Mouse (Mus musculus) spleen, adult 2 months (tissue): Measurements from ENCODE around the gene Pdzd3.

Experiments
- CTCF ChIP-seq: fragments of 200-500 bp; IDR thresholded peaks from 2 replicates; pipeline ENCODE4 v1.5.1; 2011; ENCODE audit warnings: mild to moderate bottlenecking, inconsistent platforms; ENCODE audit not compliant: insufficient read depth, insufficient read length, insufficient replicate concordance; ENCODE audit errors: extremely low read depth
- POLR2A ChIP-seq: fragments of 200-500 bp; IDR thresholded peaks from 2 replicates; pipeline ENCODE4 v1.6.1; 2011; ENCODE audit warnings: low read depth, low read length, inconsistent platforms

DNA sequence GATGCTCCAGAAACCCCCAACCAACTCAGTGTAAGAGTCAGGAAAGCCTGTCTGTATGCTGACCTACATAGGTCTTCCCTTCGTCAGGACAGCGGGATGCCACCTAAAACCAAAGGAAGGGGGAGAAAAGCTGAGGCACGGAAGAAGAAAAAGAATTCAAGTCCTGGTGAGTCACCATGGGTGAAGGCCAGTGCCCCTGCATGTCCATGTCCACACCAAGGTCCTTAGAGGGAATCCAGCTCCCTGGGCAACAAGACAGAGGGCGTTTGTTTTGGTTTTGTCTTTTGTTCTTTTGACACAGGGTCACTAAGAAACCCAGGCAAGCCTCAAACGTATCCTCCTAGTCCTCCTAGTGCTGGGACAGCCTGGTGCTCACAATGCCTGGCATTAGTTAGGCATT, 10.4 kb downstream of the Pdzd3 start:
- TF ChIP-seq CTCF, result no peak
- no peak for TF ChIP-seq POLR2A
